Mouse (Mus musculus) cortical plate, adult 2 months (tissue): ENCODE measurements around the gene Pzp.

Experiments
- CTCF ChIP-seq: fragments of 200-500 bp; IDR thresholded peaks from 2 replicates; pipeline ENCODE4 v1.5.1; 2011; ENCODE audit warnings: mild to moderate bottlenecking, control low read depth, low read length; ENCODE audit not compliant: insufficient read depth; ENCODE audit errors: extremely low read depth
- POLR2A ChIP-seq: fragments of 200-500 bp; IDR thresholded peaks from 2 replicates; pipeline ENCODE4 v1.6.1; 2011; ENCODE audit warnings: mild to moderate bottlenecking, low read length, control low read depth; ENCODE audit not compliant: insufficient read depth; ENCODE audit errors: extremely low read depth

DNA sequence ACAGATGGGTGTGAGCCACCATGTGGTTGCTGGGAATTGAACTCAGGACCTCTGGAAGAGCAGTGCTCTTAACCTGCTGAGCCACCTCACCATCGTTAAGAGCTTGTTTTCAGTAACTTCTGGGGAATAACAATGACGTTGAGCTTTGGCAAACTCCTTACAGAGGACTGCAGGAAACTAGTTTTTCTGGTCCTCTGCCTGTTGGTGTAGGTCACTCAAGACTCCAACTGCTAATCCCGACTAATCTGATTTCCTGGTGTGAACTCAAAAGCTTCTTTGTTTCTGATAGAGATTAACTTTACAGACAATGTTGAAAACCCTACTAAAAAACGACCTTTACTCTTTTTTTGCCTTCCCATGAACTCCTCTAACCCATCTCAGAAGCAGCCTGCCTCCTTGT lies 49.0 kb downstream of the Pzp start:
- TF ChIP-seq CTCF (no peak), POLR2A (no peak)
